Mouse (Mus musculus) hindbrain, embryonic 16.5 days (tissue): ENCODE results near the gene Ppl. TPM values are rescaled to one million over a fixed set of nuclear protein-coding genes. Genes with fewer than 3 reads are reported as not detected.

Experiments
- polyA plus RNA-seq: library from polyadenylated mRNA; unstranded; fragments of >200 nt; fragmentation: Nextera tagmentation; extraction: Ambion mirVana; gene quantifications from 2 replicates; pipeline ENCODE4 v1.2.1, GENCODE M21; 2015

The Ppl gene
- polyA plus RNA-seq, 1 experiment from 2014 or later = 0.16 TPM

Other genes with a start within 250 kb of the Ppl start
- 133 and 140 TPM in 2 replicates for gene Mgrn1, start 246.2 kb downstream of the Ppl start, polyA plus RNA-seq
- gene Nudt16l1, start 193.7 kb downstream of the Ppl start, polyA plus RNA-seq = 132 and 137 TPM in 2 replicates
- gene Anks3, start 168.2 kb downstream of the Ppl start, polyA plus RNA-seq = 68.6 and 71.5 TPM in 2 replicates
- not detected in 2 replicates for gene Sept12, start 134.6 kb downstream of the Ppl start, polyA plus RNA-seq
- gene Smim22, start 125.1 kb downstream of the Ppl start, polyA plus RNA-seq = 4.0 and 4.2 TPM in 2 replicates
- 152 and 171 TPM in 2 replicates for gene Rogdi, start 118.9 kb downstream of the Ppl start, polyA plus RNA-seq
- gene Glyr1, start 82.6 kb downstream of the Ppl start, polyA plus RNA-seq = 171 and 192 TPM in 2 replicates
- 9.0 and 10.4 TPM in 2 replicates for gene Ubn1, start 82.4 kb downstream of the Ppl start, polyA plus RNA-seq
- gene Sec14l5, start 14.7 kb upstream of the Ppl start, polyA plus RNA-seq = 0.15 and 0.27 TPM in 2 replicates
- gene Nagpa, start 71.6 kb upstream of the Ppl start, polyA plus RNA-seq = 11.9 and 14.9 TPM in 2 replicates
- gene AU021092, start 89.9 kb upstream of the Ppl start, polyA plus RNA-seq = 15.7 and 16.6 TPM in 2 replicates
- 42.9 and 45.9 TPM in 2 replicates for gene Alg1, start 101.2 kb upstream of the Ppl start, polyA plus RNA-seq
- 9.4 and 9.5 TPM in 2 replicates for gene Eef2kmt, start 123.6 kb upstream of the Ppl start, polyA plus RNA-seq